ENCODE assay signal across 8 mouse cellular contexts in the genomic region with DNA sequence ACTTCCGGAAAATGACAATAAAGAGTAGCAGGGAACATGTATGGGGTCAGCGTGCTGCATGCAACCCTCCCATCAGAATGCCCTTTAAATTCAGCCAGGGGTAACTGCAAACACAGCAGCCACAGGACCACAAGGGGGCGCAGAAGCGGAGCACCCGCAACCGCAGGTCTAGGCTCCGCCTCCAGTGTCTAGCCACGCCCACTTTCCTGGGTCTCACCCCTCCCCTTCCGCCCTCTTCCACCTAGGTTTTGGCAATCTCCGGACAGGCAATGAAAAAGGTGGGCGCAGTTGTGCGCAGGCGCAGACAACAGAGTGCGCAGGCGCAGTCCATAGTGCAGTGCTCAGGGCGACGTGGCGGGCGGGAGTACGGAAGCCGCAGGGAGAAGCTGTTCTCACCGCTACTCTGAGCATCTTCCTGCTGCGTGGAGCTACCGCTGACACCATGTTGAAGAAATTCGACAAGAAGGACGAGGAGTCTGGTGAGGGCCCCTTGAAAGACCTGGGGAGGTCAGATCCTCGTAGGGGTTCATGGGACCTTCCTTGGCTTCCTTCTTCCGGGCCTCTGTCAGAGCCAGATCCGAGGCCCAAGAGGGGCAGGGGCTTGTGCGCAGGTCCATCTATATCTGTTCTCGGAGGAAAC. TPM values are rescaled to one million over a fixed set of nuclear protein-coding genes. Genes with fewer than 3 reads are reported as not detected.
DNase-seq lines count a peak whose midpoint lies in the region; ATAC-seq and TF ChIP-seq lines count a peak whose summit lies in the region.

Copg1 (plus strand) TSS at position 221 of the 640 bp plus-strand sequence.

- H3K27ac ChIP-seq in heart, embryonic 11.5 days (ENCODE audit: low read depth, low read length): peak within 1 kb of the TSS; percentile 89
- H3K27ac ChIP-seq in kidney, embryonic 16.5 days (ENCODE audit: low read length): peak within 1 kb of the TSS; percentile 82
- peak within 1 kb of the TSS; percentile 77 for H3K27ac ChIP-seq in liver, adult 2 months (replicated peaks; ENCODE audit: insufficient read depth, low read depth, low read length)

- peak; percentile 94 for ATAC-seq in heart, embryonic 11.5 days (replicated peaks; ENCODE audit: insufficient number of reproducible peaks, low FRiP score, low TSS enrichment)
- ATAC-seq in kidney, embryonic 16.5 days (ENCODE audit: low FRiP score, low TSS enrichment): peak; percentile 98

- peaks cover 21% of the 10 kb centered on the region for H3K4me1 ChIP-seq in erythroblast, embryonic 14.5 days (ENCODE audit: control insufficient read depth)
- H3K4me1 ChIP-seq in heart, embryonic 11.5 days (ENCODE audit: control insufficient read depth, insufficient read depth, low read length): peaks cover 7% of the 10 kb centered on the region; the same call in 1 of the 2 replicates
- peaks cover 9% of the 10 kb centered on the region; the same call in 1 of the 2 replicates for H3K4me1 ChIP-seq in kidney, embryonic 16.5 days (ENCODE audit: insufficient read depth, low read length)
- peaks cover 11% of the 10 kb centered on the region for H3K4me1 ChIP-seq in liver, adult 2 months (ENCODE audit: control insufficient read depth, insufficient read depth, low read length)

- H3K4me3 ChIP-seq in C2C12 (ENCODE audit: insufficient read depth, poor library complexity, severe bottlenecking): peak within 1 kb of the TSS; percentile 97
- peak within 1 kb of the TSS; percentile 78 for H3K4me3 ChIP-seq in erythroblast, embryonic 14.5 days (replicated peaks)
- H3K4me3 ChIP-seq in heart, embryonic 11.5 days (ENCODE audit: low read depth, low read length): peak within 1 kb of the TSS; percentile 74
- peak within 1 kb of the TSS; percentile 97 for H3K4me3 ChIP-seq in kidney, embryonic 16.5 days (ENCODE audit: low read length)
- peak within 1 kb of the TSS; percentile 83 for H3K4me3 ChIP-seq in liver, adult 2 months (ENCODE audit: insufficient read depth, low read depth, low read length)
- peak within 1 kb of the TSS; percentile 91 for H3K4me3 ChIP-seq in myocyte

- H3K79me2 ChIP-seq in C2C12 (ENCODE audit: control insufficient read depth, insufficient read depth) (peaks cover 32% of the 10 kb centered on the region), myocyte (ENCODE audit: control insufficient read depth, insufficient read depth) (peaks cover 23% of the 10 kb centered on the region)
- H3K79me2 ChIP-seq in liver, adult 2 months (ENCODE audit: control insufficient read depth, insufficient read depth, low read length): peaks cover 9% of the 10 kb centered on the region; the same call in 1 of the 2 replicates

- peak; percentile 99 for DNase-seq in brain, embryonic 14.5 days (ENCODE audit: low read depth)
- DNase-seq in liver, adult 2 months (ENCODE audit: extremely low read depth, low read depth, low spot score): peak; percentile 90
- DNase-seq in splenic B cell, adult 2 months (ENCODE audit: low read depth, low spot score): peak; percentile 100

- H3K36me3 ChIP-seq in C2C12 (ENCODE audit: control insufficient read depth, insufficient read depth) (peaks cover 39% of the 10 kb centered on the region), myocyte (ENCODE audit: control insufficient read depth, insufficient read depth) (peaks cover 15% of the 10 kb centered on the region)
- peaks cover 42% of the 10 kb centered on the region for H3K36me3 ChIP-seq in erythroblast, embryonic 14.5 days (ENCODE audit: control insufficient read depth)
- H3K36me3 ChIP-seq in heart, embryonic 11.5 days (ENCODE audit: control insufficient read depth, insufficient read depth, low read length): peaks cover 24% of the 10 kb centered on the region
- peaks cover 34% of the 10 kb centered on the region for H3K36me3 ChIP-seq in kidney, embryonic 16.5 days (ENCODE audit: insufficient read depth, low read length)
- H3K36me3 ChIP-seq in liver, adult 2 months (ENCODE audit: control insufficient read depth, insufficient read depth, low read length): peaks cover 18% of the 10 kb centered on the region
- H3K36me3 ChIP-seq in splenic B cell, adult 2 months (ENCODE audit: control insufficient read depth, insufficient read depth, low read length, poor library complexity, severe bottlenecking): peaks cover 12% of the 10 kb centered on the region

- H3ac ChIP-seq in C2C12 (ENCODE audit: control insufficient read depth, insufficient read length, low read depth) (peak within 1 kb of the TSS; percentile 96), myocyte (ENCODE audit: control insufficient read depth, insufficient read length) (peak within 1 kb of the TSS; percentile 8)

- TF ChIP-seq CTCF in C2C12 (IDR thresholded peaks at IDR 0.05; ENCODE audit: control insufficient read depth, insufficient read depth, insufficient read length): peak; percentile 93
- peak; percentile 94 for TF ChIP-seq CTCF in brain, embryonic 14.5 days (IDR thresholded peaks at IDR 0.05; ENCODE audit: borderline replicate concordance, extremely low read depth, insufficient read depth, insufficient read length)
- TF ChIP-seq CTCF in liver, adult 2 months (IDR thresholded peaks at IDR 0.05; ENCODE audit: low read depth, low read length): peak; percentile 95

- TF ChIP-seq POLR2A in brain, embryonic 14.5 days (IDR thresholded peaks at IDR 0.05; ENCODE audit: borderline replicate concordance, extremely low read depth, insufficient read depth, insufficient read length, poor library complexity, severe bottlenecking): peak; percentile 66; the same call in 1 of the 2 replicates
- TF ChIP-seq POLR2A in liver, adult 2 months (IDR thresholded peaks at IDR 0.05; ENCODE audit: extremely low read depth, insufficient read depth, low read length): peak; percentile 66
- TF ChIP-seq POLR2A in myocyte (IDR thresholded peaks at IDR 0.05; ENCODE audit: insufficient read length, low read depth): peak; percentile 99

- H3K79me3 ChIP-seq in C2C12 (ENCODE audit: low read depth): peaks cover 27% of the 10 kb centered on the region

- H3K4me2 ChIP-seq in heart, embryonic 11.5 days: peak within 1 kb of the TSS; percentile 78
- peak within 1 kb of the TSS; percentile 85 for H3K4me2 ChIP-seq in kidney, embryonic 16.5 days (replicated peaks; ENCODE audit: low read depth, low read length)
- H3K4me2 ChIP-seq in myocyte (ENCODE audit: low read depth): peak within 1 kb of the TSS; percentile 92

- H3K9ac ChIP-seq in heart, embryonic 11.5 days (ENCODE audit: low read depth, low read length): peak within 1 kb of the TSS; percentile 89
- H3K9ac ChIP-seq in kidney, embryonic 16.5 days (replicated peaks; ENCODE audit: low read length): peak within 1 kb of the TSS; percentile 94
- peak within 1 kb of the TSS; percentile 84 for H3K9ac ChIP-seq in liver, adult 2 months (ENCODE audit: low read depth, low read length)

- WGBS in heart, embryonic 11.5 days (ENCODE audit: insufficient replicate concordance): under 1% methylated on average over 31 of the region's 31 CpGs
- under 1% methylated on average over 31 of the region's 31 CpGs for WGBS in kidney, embryonic 16.5 days
- WGBS in liver, adult 2 months: under 1% methylated on average over 31 of the region's 31 CpGs

- H3K27me3 ChIP-seq in C2C12 (ENCODE audit: control insufficient read depth, insufficient read depth, insufficient read length) (no peaks in the 10 kb centered on the region), myocyte (ENCODE audit: control insufficient read depth, insufficient read depth, insufficient read length) (no peaks in the 10 kb centered on the region)
- H3K27me3 ChIP-seq in erythroblast, embryonic 14.5 days (ENCODE audit: control insufficient read depth): peaks cover 2% of the 10 kb centered on the region; the same call in 1 of the 2 replicates
- no peaks in the 10 kb centered on the region for H3K27me3 ChIP-seq in heart, embryonic 11.5 days (ENCODE audit: control insufficient read depth, insufficient read depth, low read length)
- H3K27me3 ChIP-seq in kidney, embryonic 16.5 days (ENCODE audit: insufficient read depth, low read length): no peaks in the 10 kb centered on the region
- H3K27me3 ChIP-seq in liver, adult 2 months (ENCODE audit: control insufficient read depth, insufficient read depth, low read length): no peaks in the 10 kb centered on the region
- H3K27me3 ChIP-seq in splenic B cell, adult 2 months (ENCODE audit: control insufficient read depth, insufficient read depth, low read length, poor library complexity, severe bottlenecking): no peaks in the 10 kb centered on the region

- H3K9me3 ChIP-seq in erythroblast, embryonic 14.5 days (ENCODE audit: control insufficient read depth, low read length): no peaks in the 10 kb centered on the region
- H3K9me3 ChIP-seq in heart, embryonic 11.5 days (replicated peaks; ENCODE audit: control insufficient read depth, low read length): no peaks in the 10 kb centered on the region
- H3K9me3 ChIP-seq in kidney, embryonic 16.5 days (ENCODE audit: low read length): no peaks in the 10 kb centered on the region

TF ChIP-seq in C2C12, 6 proteins besides CTCF, POLR2A, EP300 and RAD21:
- TF ChIP-seq MAX (IDR thresholded peaks at IDR 0.05): peak; percentile 76
- TF ChIP-seq FOSL1 (IDR thresholded peaks at IDR 0.05; ENCODE audit: insufficient read depth, low read length, poor library complexity, severe bottlenecking): no peak
- TF ChIP-seq CEBPB (IDR thresholded peaks at IDR 0.05; ENCODE audit: low read depth): no peak

TF ChIP-seq in myocyte, 11 proteins besides CTCF, POLR2A, EP300 and RAD21:
- no peak for TF ChIP-seq SRF (IDR thresholded peaks at IDR 0.05; ENCODE audit: control insufficient read depth, insufficient read length, low read depth)
- TF ChIP-seq POLR2AphosphoS2 (IDR thresholded peaks at IDR 0.05; ENCODE audit: insufficient read length, low read depth): peak; percentile 95
- TF ChIP-seq MYOG (IDR thresholded peaks at IDR 0.05; ENCODE audit: control insufficient read depth in 1 of 3, insufficient read depth in 1 of 3, insufficient read length in 2 of 3, low read depth in 2 of 3): peak in 1 of 3 experiments; percentile 16
- TF ChIP-seq REST (IDR thresholded peaks at IDR 0.05; ENCODE audit: insufficient read depth, insufficient read length): peak; percentile 26
- no peak for TF ChIP-seq E2F4 (IDR thresholded peaks at IDR 0.05; ENCODE audit: insufficient read depth)
- TF ChIP-seq MAX (IDR thresholded peaks at IDR 0.05; ENCODE audit: low read depth): no peak

RNA-seq across cellular contexts. Expression of gene Copg1, which starts in this region (rescaled TPM):
- 115 TPM for polyA plus RNA-seq in C2C12 (2012; fragmentation: generic; extraction: Trizol)
- 78.3 and 121 TPM in 2 replicates for polyA plus RNA-seq in brain, embryonic 14.5 days (2012; rRNA removed)
- 0.85 and 1.3 TPM in 2 replicates for polyA plus RNA-seq in erythroblast, embryonic 14.5 days (2012)
- 118 and 151 TPM in 2 replicates for polyA plus RNA-seq in heart, embryonic 11.5 days (2014; fragmentation: Nextera tagmentation; extraction: Ambion mirVana)
- polyA plus RNA-seq in kidney, embryonic 16.5 days (2015; fragmentation: Nextera tagmentation; extraction: Ambion mirVana): 190 TPM in 2 replicates
- 41.1 and 57.2 TPM in 2 replicates for total RNA-seq in liver, adult 2 months (2014; rRNA removed)
- polyA plus RNA-seq in liver, adult 2 months (2012; rRNA removed): 19.5 and 21.5 TPM in 2 replicates
- 94.2 TPM for polyA plus RNA-seq in myocyte (2012; fragmentation: generic; extraction: Trizol)

Comparison
In these comparisons a context has a peak if more than half of its experiments do, and no peak if none do; other contexts are left out.
1. Peak in every context shown above with its lines: DNase-seq, ATAC-seq, H3K4me3 ChIP-seq and H3K27ac ChIP-seq.